In the genomic region with DNA sequence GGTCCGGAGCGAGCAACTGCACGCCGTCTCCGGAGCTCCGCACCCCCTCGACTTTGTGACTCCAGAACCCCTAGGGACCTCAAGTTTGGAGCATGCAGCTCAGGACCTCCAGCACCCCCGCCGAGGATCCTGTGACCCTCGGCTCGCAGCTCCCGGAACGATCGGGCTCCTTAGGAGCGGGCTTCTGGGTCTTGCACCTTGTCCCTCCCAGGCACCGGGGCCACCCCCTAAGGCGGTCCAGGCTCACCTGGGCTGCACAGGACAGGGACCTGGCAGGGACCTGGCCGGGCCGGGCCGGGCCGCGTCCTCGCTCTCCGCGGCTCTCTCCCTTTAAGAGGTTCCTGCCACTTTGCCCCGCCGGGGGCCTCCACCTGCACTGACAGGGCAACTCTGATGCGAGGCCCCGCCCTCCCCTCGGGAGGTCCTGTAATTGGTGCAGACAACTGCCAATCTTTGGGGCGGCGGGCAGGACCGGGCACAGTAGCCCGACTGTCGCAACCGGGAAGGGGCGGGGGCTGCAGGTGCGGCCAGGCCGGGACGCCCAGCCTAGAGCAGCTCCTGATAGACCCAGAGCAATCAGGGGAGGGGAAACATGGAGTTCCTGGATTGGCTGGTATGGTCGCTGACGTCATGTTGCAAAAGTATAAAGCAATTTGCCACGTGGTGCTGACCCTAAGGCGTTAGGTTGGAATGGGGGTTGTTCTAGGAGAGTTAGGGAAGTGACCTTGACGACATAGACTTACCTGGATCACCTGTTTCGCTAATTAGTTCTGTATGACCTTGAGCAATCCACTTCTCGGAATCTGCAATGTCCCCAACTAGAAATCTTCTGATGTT, we compare ENCODE assay signal across 8 mouse cellular contexts. TPM values are rescaled to one million over a fixed set of nuclear protein-coding genes. Genes with fewer than 3 reads are reported as not detected.
DNase-seq lines count a peak whose midpoint lies in the region; ATAC-seq lines count a peak whose summit lies in the region.

TSS of gene Epb41 (minus strand) at position 389 of the 837 bp plus-strand sequence.

- H3K4me1 ChIP-seq in forebrain, embryonic 11.5 days (replicated peaks; ENCODE audit: control insufficient read depth, insufficient read depth, low read length), result peaks cover 6% of the 10 kb centered on the region; the same call in 1 of the 2 replicates
- peaks cover 34% of the 10 kb centered on the region for H3K4me1 ChIP-seq in heart, embryonic 16.5 days (ENCODE audit: control insufficient read depth, insufficient read depth, low read length)
- peaks cover 84% of the 10 kb centered on the region for H3K4me1 ChIP-seq in liver, embryonic 15.5 days (replicated peaks)
- peaks cover 19% of the 10 kb centered on the region for H3K4me1 ChIP-seq in neural tube, embryonic 12.5 days

- no peaks in the 10 kb centered on the region for H3K9me3 ChIP-seq in forebrain, embryonic 11.5 days (ENCODE audit: control insufficient read depth, low read length)
- no peaks in the 10 kb centered on the region for H3K9me3 ChIP-seq in heart, embryonic 16.5 days (replicated peaks; ENCODE audit: control insufficient read depth, low read length)
- no peaks in the 10 kb centered on the region for H3K9me3 ChIP-seq in liver, embryonic 15.5 days (replicated peaks)
- H3K9me3 ChIP-seq in neural tube, embryonic 12.5 days, result no peaks in the 10 kb centered on the region

- H3K4me2 ChIP-seq in forebrain, embryonic 11.5 days (ENCODE audit: low read depth, low read length, severe bottlenecking), result peak within 1 kb of the TSS; percentile 96
- H3K4me2 ChIP-seq in heart, embryonic 16.5 days (ENCODE audit: low read depth, low read length), result peak within 1 kb of the TSS; percentile 92
- peak within 1 kb of the TSS; percentile 86 for H3K4me2 ChIP-seq in liver, embryonic 15.5 days
- H3K4me2 ChIP-seq in neural tube, embryonic 12.5 days (replicated peaks), result peak within 1 kb of the TSS; percentile 100

- H3K27me3 ChIP-seq in forebrain, embryonic 11.5 days (ENCODE audit: control insufficient read depth, insufficient read depth, low read length), result peaks cover 13% of the 10 kb centered on the region; the same call in 1 of the 2 replicates
- H3K27me3 ChIP-seq in heart, embryonic 16.5 days (ENCODE audit: control insufficient read depth, insufficient read depth, low read length), result no peaks in the 10 kb centered on the region
- no peaks in the 10 kb centered on the region for H3K27me3 ChIP-seq in liver, embryonic 15.5 days
- H3K27me3 ChIP-seq in neural tube, embryonic 12.5 days (replicated peaks), result peaks cover 9% of the 10 kb centered on the region

- H3K27ac ChIP-seq in forebrain, embryonic 11.5 days (ENCODE audit: low read depth, low read length), result no peak within 1 kb of the TSS
- peak within 1 kb of the TSS; percentile 86 for H3K27ac ChIP-seq in heart, embryonic 16.5 days (ENCODE audit: low read length)
- H3K27ac ChIP-seq in liver, embryonic 15.5 days (replicated peaks), result peak within 1 kb of the TSS; percentile 99
- H3K27ac ChIP-seq in neural tube, embryonic 12.5 days, result no peak within 1 kb of the TSS

- peak within 1 kb of the TSS; percentile 57 for H3K4me3 ChIP-seq in forebrain, embryonic 11.5 days (ENCODE audit: low read depth, low read length)
- peak within 1 kb of the TSS; percentile 89 for H3K4me3 ChIP-seq in heart, embryonic 16.5 days (ENCODE audit: low read length)
- peak within 1 kb of the TSS; percentile 94 for H3K4me3 ChIP-seq in liver, embryonic 15.5 days (replicated peaks)
- peak within 1 kb of the TSS; percentile 74 for H3K4me3 ChIP-seq in neural tube, embryonic 12.5 days

- peak within 1 kb of the TSS; percentile 65 for H3K9ac ChIP-seq in forebrain, embryonic 11.5 days (ENCODE audit: low read length)
- peak within 1 kb of the TSS; percentile 92 for H3K9ac ChIP-seq in heart, embryonic 16.5 days (ENCODE audit: low read length)
- H3K9ac ChIP-seq in liver, embryonic 15.5 days, result peak within 1 kb of the TSS; percentile 98
- peak within 1 kb of the TSS; percentile 69 for H3K9ac ChIP-seq in neural tube, embryonic 12.5 days

- 1% methylated on average over 47 of the region's 47 CpGs for WGBS in forebrain, embryonic 11.5 days
- WGBS in heart, embryonic 16.5 days, result 2% methylated on average over 47 of the region's 47 CpGs
- under 1% methylated on average over 47 of the region's 47 CpGs for WGBS in liver, embryonic 15.5 days (ENCODE audit: insufficient replicate concordance)
- 3% methylated on average over 47 of the region's 47 CpGs for WGBS in neural tube, embryonic 12.5 days

- no peaks in the 10 kb centered on the region for H3K36me3 ChIP-seq in forebrain, embryonic 11.5 days (ENCODE audit: control insufficient read depth, insufficient read depth, low read length)
- no peaks in the 10 kb centered on the region for H3K36me3 ChIP-seq in heart, embryonic 16.5 days (ENCODE audit: control insufficient read depth, insufficient read depth)
- peaks cover 32% of the 10 kb centered on the region for H3K36me3 ChIP-seq in liver, embryonic 15.5 days (replicated peaks)
- no peaks in the 10 kb centered on the region for H3K36me3 ChIP-seq in neural tube, embryonic 12.5 days

- peak; percentile 92 for ATAC-seq in forebrain, embryonic 11.5 days (replicated peaks; ENCODE audit: low FRiP score)
- ATAC-seq in heart, embryonic 16.5 days (replicated peaks; ENCODE audit: extremely low read depth, insufficient read depth, low FRiP score), result peak; percentile 94
- ATAC-seq in liver, embryonic 15.5 days (ENCODE audit: insufficient read depth), result peak; percentile 85
- peak; percentile 93 for ATAC-seq in neural tube, embryonic 12.5 days (ENCODE audit: low FRiP score, low read depth)

- peak; percentile 99 for DNase-seq in CD8-positive naive resting alpha-beta T cell, adult 2 months (ENCODE audit: low read depth in 2 of 2, low spot score in 2 of 2)
- DNase-seq in c-Kit-positive CD71-positive TER-119-negative erythroid progenitor cells, embryonic 14.5 days (ENCODE audit: low read depth), result peak; percentile 99
- peak; percentile 97 for DNase-seq in forebrain, embryonic 11.5 days (ENCODE audit: low spot score)
- peak; percentile 99 for DNase-seq in kidney, postnatal 36 days
- DNase-seq in telencephalon, adult 2 months (ENCODE audit: low read depth, low spot score), result peak; percentile 63

RNA-seq across cellular contexts. Expression of gene Epb41, which starts in this region (rescaled TPM):
- 135 and 145 TPM in 2 replicates for polyA plus RNA-seq in forebrain, embryonic 11.5 days (2014; fragmentation: Nextera tagmentation; extraction: Ambion mirVana)
- 67.4 and 68.6 TPM in 2 replicates for polyA plus RNA-seq in heart, embryonic 16.5 days (2015; fragmentation: Nextera tagmentation; extraction: Ambion mirVana)
- 181 and 204 TPM in 2 replicates for polyA plus RNA-seq in liver, embryonic 15.5 days (2015; fragmentation: Nextera tagmentation; extraction: Ambion mirVana)
- 168 and 189 TPM in 2 replicates for polyA plus RNA-seq in neural tube, embryonic 12.5 days (2016; fragmentation: Nextera tagmentation; extraction: Ambion mirVana)

Comparison
In these comparisons a context has a peak if more than half of its experiments do, and no peak if none do; other contexts are left out.
1. H3K27ac ChIP-seq: peak in heart, embryonic 16.5 days (single experiment) and liver, embryonic 15.5 days (single experiment); none in forebrain, embryonic 11.5 days (single experiment) and neural tube, embryonic 12.5 days (single experiment).
2. Peak in every context shown above with its lines, with median percentiles within 50 percentile points of each other: DNase-seq, ATAC-seq, H3K4me2 ChIP-seq, H3K4me3 ChIP-seq and H3K9ac ChIP-seq.